Mouse (Mus musculus): ENCODE measurements around the gene Ntrk2. TPM values are rescaled to one million over a fixed set of nuclear protein-coding genes. Genes with fewer than 3 reads are reported as not detected.

Gene Ntrk2
- polyA plus RNA-seq, 1 experiment from 2014 or later = 127 TPM

- WGBS = 64% methylated on average over 11 of the region's 11 CpGs
- no peaks in the 10 kb centered on the region for H3K9me3 ChIP-seq
- H3K36me3 ChIP-seq = no peaks in the 10 kb centered on the region
- no peak for ATAC-seq (ENCODE audit: low FRiP score, low read depth)
- no peak overlapping the region for H3K4me3 ChIP-seq
- no peak overlapping the region; the same call in 1 of the 2 replicates for H3K27ac ChIP-seq (replicated peaks)
- H3K9ac ChIP-seq = no peak overlapping the region
- no peaks in the 10 kb centered on the region for H3K27me3 ChIP-seq
- peaks cover 29% of the 10 kb centered on the region for H3K4me1 ChIP-seq (replicated peaks)
- H3K4me2 ChIP-seq = no peak overlapping the region
These were observed 193.1 kb downstream of the Ntrk2 start for GRCm38 (mm10) chr13:58999373-59000053.

- H3K4me3 ChIP-seq = no peak overlapping the region
- no peaks in the 10 kb centered on the region for H3K9me3 ChIP-seq
- no peaks in the 10 kb centered on the region for H3K27me3 ChIP-seq
- H3K36me3 ChIP-seq = no peaks in the 10 kb centered on the region
- H3K27ac ChIP-seq (replicated peaks) = 0 out of 2 replicates have a peak overlapping the region, but pooled peaks have one; percentile 28
- WGBS = 69% methylated on average over 12 of the region's 12 CpGs
- peaks cover 37% of the 10 kb centered on the region for H3K4me1 ChIP-seq (replicated peaks)
- no peak overlapping the region for H3K4me2 ChIP-seq
- no peak for ATAC-seq (ENCODE audit: low FRiP score, low read depth)
- no peak overlapping the region for H3K9ac ChIP-seq
These were observed 196.8 kb downstream of the Ntrk2 start for GRCm38 (mm10) chr13:59002943-59003806.

GRCm38 (mm10) chr13:59003807-59004173, 197.4 kb downstream of the Ntrk2 start:
- peak overlapping the region; percentile 28; the same call in 1 of the 2 replicates for H3K27ac ChIP-seq (replicated peaks)
- no peak for ATAC-seq (ENCODE audit: low FRiP score, low read depth)

GRCm38 (mm10) chr13:59004579-59004978, 198.2 kb downstream of the Ntrk2 start:
- Histone ChIP-seq H3K9ac (no peak overlapping the region), H3K27me3 (no peaks in the 10 kb centered on the region), H3K9me3 (no peaks in the 10 kb centered on the region), H3K4me1 (replicated peaks) (peaks cover 28% of the 10 kb centered on the region), H3K4me2 (no peak overlapping the region), H3K4me3 (no peak overlapping the region), H3K36me3 (no peaks in the 10 kb centered on the region), H3K27ac (replicated peaks) (peak overlapping the region; percentile 42)
- WGBS = 53% methylated on average over 6 of the region's 6 CpGs
- no peak for ATAC-seq (ENCODE audit: low FRiP score, low read depth)

More at GRCm38 (mm10) chr13:59003807-59004173, 197.4 kb downstream of the Ntrk2 start:
- no peaks in the 10 kb centered on the region for H3K9me3 ChIP-seq
- H3K27me3 ChIP-seq = no peaks in the 10 kb centered on the region
- H3K4me2 ChIP-seq = no peak overlapping the region
- no peak overlapping the region for H3K9ac ChIP-seq
- no peaks in the 10 kb centered on the region for H3K36me3 ChIP-seq
- peaks cover 36% of the 10 kb centered on the region for H3K4me1 ChIP-seq (replicated peaks)
- no peak overlapping the region for H3K4me3 ChIP-seq
- WGBS = 38% methylated on average over 6 of the region's 6 CpGs

DNA sequence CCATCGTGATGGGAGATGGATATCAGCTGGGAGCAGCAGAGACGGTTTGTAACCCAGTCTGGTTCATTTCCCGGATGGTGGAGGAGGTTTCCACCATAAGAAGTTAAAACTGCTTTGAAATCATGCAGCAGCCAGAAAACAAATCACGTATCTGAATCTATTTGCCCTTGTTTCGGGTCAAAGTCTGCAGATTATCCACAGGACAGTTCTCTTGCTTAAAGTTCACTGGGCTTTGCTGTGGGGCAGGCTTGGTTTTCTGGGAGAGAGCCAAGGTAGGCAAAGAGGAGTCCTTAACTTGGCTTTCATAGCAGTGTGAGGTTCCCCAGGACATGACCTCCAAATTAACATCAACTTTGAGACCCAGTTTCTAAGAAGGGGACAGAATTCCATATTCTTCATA, 203.5 kb downstream of the Ntrk2 start:
- H3K4me2 ChIP-seq = no peak overlapping the region
- H3K36me3 ChIP-seq = no peaks in the 10 kb centered on the region
- peak overlapping the region; percentile 90 for H3K27ac ChIP-seq (replicated peaks)
- ATAC-seq (ENCODE audit: low FRiP score, low read depth) = no peak
- 81% methylated on average over 5 of the region's 5 CpGs for WGBS
- no peaks in the 10 kb centered on the region for H3K9me3 ChIP-seq
- H3K4me1 ChIP-seq (replicated peaks) = peaks cover 35% of the 10 kb centered on the region
- H3K9ac ChIP-seq = no peak overlapping the region
- H3K4me3 ChIP-seq = no peak overlapping the region
- H3K27me3 ChIP-seq = no peaks in the 10 kb centered on the region

GRCm38 (mm10) chr13:59010893-59011529, 204.6 kb downstream of the Ntrk2 start:
- H3K27ac ChIP-seq (replicated peaks) = peak overlapping the region; percentile 90
- WGBS = 6% methylated on average over 16 of the region's 16 CpGs
- no peaks in the 10 kb centered on the region for H3K27me3 ChIP-seq
- peak overlapping the region; percentile 30 for H3K4me3 ChIP-seq
- H3K36me3 ChIP-seq = no peaks in the 10 kb centered on the region
- H3K9ac ChIP-seq = peak overlapping the region; percentile 41
- ATAC-seq (ENCODE audit: low FRiP score, low read depth) = peak; percentile 72
- peak overlapping the region; percentile 72 for H3K4me2 ChIP-seq
- H3K4me1 ChIP-seq (replicated peaks) = peaks cover 31% of the 10 kb centered on the region
- H3K9me3 ChIP-seq = no peaks in the 10 kb centered on the region

DNA sequence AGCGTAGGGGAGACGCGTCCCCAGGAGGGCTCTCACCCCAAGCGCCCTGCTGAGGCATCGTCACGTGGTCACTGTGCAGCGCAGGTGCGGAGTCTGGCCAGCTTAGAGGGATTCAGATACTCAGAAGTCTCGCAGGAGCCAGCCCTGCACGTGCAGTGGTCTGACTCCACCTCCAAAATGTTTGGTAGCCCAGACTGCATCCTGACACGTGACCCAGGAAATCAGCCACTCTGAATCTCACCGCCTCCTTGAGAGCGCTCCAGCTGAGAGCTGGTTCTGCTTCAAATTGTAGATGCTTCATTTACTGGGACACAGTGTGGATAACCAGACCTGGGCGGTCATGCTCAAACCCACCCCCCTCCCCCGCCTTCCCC, 205.1 kb downstream of the Ntrk2 start:
- under 1% methylated on average over 15 of the region's 15 CpGs for WGBS
- H3K4me1 ChIP-seq (replicated peaks) = peaks cover 31% of the 10 kb centered on the region
- H3K36me3 ChIP-seq = no peaks in the 10 kb centered on the region
- peak overlapping the region; percentile 90 for H3K27ac ChIP-seq (replicated peaks)
- peak; percentile 96 for ATAC-seq (ENCODE audit: low FRiP score, low read depth)
- no peaks in the 10 kb centered on the region for H3K9me3 ChIP-seq
- H3K27me3 ChIP-seq = no peaks in the 10 kb centered on the region
- peak overlapping the region; percentile 41 for H3K9ac ChIP-seq
- peak overlapping the region; percentile 30 for H3K4me3 ChIP-seq
- H3K4me2 ChIP-seq = peak overlapping the region; percentile 72

DNA sequence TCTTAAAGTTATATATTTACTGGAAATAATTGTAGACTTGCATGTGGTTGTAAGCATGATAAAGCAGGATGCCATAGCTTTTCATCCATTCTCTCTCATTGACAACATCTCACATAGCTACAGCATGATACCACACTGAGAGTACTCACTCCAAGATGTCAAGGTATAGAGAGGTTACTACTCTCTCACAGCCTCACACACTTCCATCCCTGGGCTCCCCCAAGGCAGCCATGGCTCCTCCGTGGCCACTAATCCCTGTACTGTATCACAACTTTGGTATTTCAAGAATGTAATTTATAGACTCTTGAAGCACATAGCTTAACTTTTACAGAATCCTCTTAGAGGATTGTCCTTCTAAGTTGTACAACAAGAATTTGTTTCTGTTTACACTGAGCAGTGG, 209.0 kb downstream of the Ntrk2 start:
- no peak overlapping the region for H3K4me2 ChIP-seq
- no peaks in the 10 kb centered on the region for H3K9me3 ChIP-seq
- no peak for ATAC-seq (ENCODE audit: low FRiP score, low read depth)
- WGBS = 84% methylated on average over 1 of the region's 1 CpGs
- H3K27me3 ChIP-seq = no peaks in the 10 kb centered on the region
- H3K36me3 ChIP-seq = no peaks in the 10 kb centered on the region
- peaks cover 24% of the 10 kb centered on the region for H3K4me1 ChIP-seq (replicated peaks)
- H3K9ac ChIP-seq = no peak overlapping the region
- no peak overlapping the region for H3K4me3 ChIP-seq
- no peak overlapping the region for H3K27ac ChIP-seq (replicated peaks)

GRCm38 (mm10) chr13:59017121-59017520, 210.8 kb downstream of the Ntrk2 start:
- Histone ChIP-seq H3K9ac (no peak overlapping the region), H3K27me3 (no peaks in the 10 kb centered on the region), H3K27ac (replicated peaks) (no peak overlapping the region), H3K9me3 (no peaks in the 10 kb centered on the region), H3K4me3 (no peak overlapping the region), H3K36me3 (no peaks in the 10 kb centered on the region), H3K4me2 (no peak overlapping the region), H3K4me1 (replicated peaks) (peaks cover 6% of the 10 kb centered on the region)
- no peak for ATAC-seq (ENCODE audit: low FRiP score, low read depth)
- 65% methylated on average over 5 of the region's 5 CpGs for WGBS

DNA sequence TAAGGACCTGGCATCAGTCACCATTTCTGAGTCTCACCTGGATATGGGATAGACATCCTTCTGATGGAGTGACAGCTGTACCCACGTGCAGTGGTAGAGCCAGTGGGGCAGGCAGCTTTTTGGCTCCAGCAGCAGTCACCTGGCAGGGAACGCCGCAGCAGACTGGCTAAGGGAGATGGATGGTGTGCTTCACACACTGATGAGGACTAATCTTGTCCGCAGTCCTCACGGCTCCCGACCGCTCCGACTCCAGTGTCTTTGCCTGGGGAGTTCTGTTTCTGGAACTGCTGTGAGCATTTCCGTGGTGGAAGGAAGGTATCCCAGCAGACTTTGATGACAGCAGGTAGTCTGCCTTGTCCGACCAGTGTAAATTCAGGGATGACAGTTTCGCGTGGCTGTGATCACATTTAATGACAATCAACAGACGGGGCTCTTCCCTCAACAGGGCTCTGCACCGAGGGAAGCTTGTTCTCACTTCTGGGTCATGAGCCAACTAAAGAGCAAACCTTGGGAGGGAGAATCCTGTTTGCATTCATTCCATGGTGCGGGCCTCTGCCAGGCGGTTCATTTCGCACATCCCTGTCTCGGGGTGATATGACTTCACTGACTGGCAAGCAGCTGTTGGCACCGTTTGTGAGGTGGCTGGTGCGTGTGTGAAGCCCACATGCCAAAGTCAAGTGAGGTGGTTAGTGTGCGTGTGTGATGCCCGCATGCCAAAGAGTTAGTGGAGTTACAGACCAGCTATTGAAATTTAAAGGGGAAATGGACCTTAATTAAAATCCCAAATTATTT, 216.1 kb downstream of the Ntrk2 start:
- Histone ChIP-seq H3K27ac (replicated peaks) (peak overlapping the region; percentile 18; the same call in 1 of the 2 replicates), H3K4me2 (no peak overlapping the region), H3K27me3 (no peaks in the 10 kb centered on the region), H3K36me3 (no peaks in the 10 kb centered on the region), H3K4me3 (no peak overlapping the region), H3K4me1 (replicated peaks) (no peaks in the 10 kb centered on the region; the same call in 1 of the 2 replicates), H3K9ac (no peak overlapping the region), H3K9me3 (no peaks in the 10 kb centered on the region)
- peak; percentile 59; the same call in 1 of the 2 replicates for ATAC-seq (ENCODE audit: low FRiP score, low read depth)
- 70% methylated on average over 22 of the region's 22 CpGs for whole genome bisulfite sequencing

GRCm38 (mm10) chr13:59025653-59026052, 219.3 kb downstream of the Ntrk2 start:
- H3K36me3 ChIP-seq = no peaks in the 10 kb centered on the region
- no peak for ATAC-seq (ENCODE audit: low FRiP score, low read depth)
- 82% methylated on average over 8 of the region's 8 CpGs for WGBS
- H3K4me1 ChIP-seq (replicated peaks) = peaks cover 3% of the 10 kb centered on the region; the same call in 1 of the 2 replicates
- H3K4me3 ChIP-seq = no peak overlapping the region
- no peak overlapping the region for H3K9ac ChIP-seq
- H3K9me3 ChIP-seq = no peaks in the 10 kb centered on the region
- no peaks in the 10 kb centered on the region for H3K27me3 ChIP-seq
- no peak overlapping the region for H3K4me2 ChIP-seq
- no peak overlapping the region for H3K27ac ChIP-seq (replicated peaks)
